Mouse (Mus musculus): ENCODE results near the gene Tpst2.
"Not testable (repeated sequence)": the region's sequence is repeated elsewhere in the genome, so short reads cannot be mapped to it uniquely, and the experiment has no call there.

Gene Tpst2

GRCm38 (mm10) chr5:112298226-112298988, 21.9 kb downstream of the Tpst2 start:
- DNase-seq (ENCODE audit: low spot score) = no peak

- no peak for DNase-seq (ENCODE audit: low spot score)
Observed at GRCm38 (mm10) chr5:112299399-112299798, 22.9 kb downstream of the Tpst2 start.

- no peak for DNase-seq (ENCODE audit: low spot score)
Observed at GRCm38 (mm10) chr5:112300112-112300511, 23.6 kb downstream of the Tpst2 start.

- no peak for DNase-seq (ENCODE audit: low spot score)
Observed at GRCm38 (mm10) chr5:112300721-112301308, 24.3 kb downstream of the Tpst2 start.

- DNase-seq (ENCODE audit: low spot score) = no peak
Observed at GRCm38 (mm10) chr5:112301694-112302093, 25.2 kb downstream of the Tpst2 start.

GRCm38 (mm10) chr5:112302310-112302709, 25.8 kb downstream of the Tpst2 start:
- no peak for DNase-seq (ENCODE audit: low spot score)

- no peak for DNase-seq (ENCODE audit: low spot score)
Observed at GRCm38 (mm10) chr5:112305842-112306241, 29.4 kb downstream of the Tpst2 start.

GRCm38 (mm10) chr5:112313222-112313885, 36.9 kb downstream of the Tpst2 start:
- no peak for DNase-seq (ENCODE audit: low spot score)

- DNase-seq (ENCODE audit: low spot score) = no peak
Observed at GRCm38 (mm10) chr5:112316468-112316867, 40.0 kb downstream of the Tpst2 start.

GRCm38 (mm10) chr5:112317328-112317727, 40.8 kb downstream of the Tpst2 start:
- DNase-seq (ENCODE audit: low spot score) = no peak

- not testable (repeated sequence) for DNase-seq (ENCODE audit: low spot score)
Observed at GRCm38 (mm10) chr5:112319343-112319742, 42.9 kb downstream of the Tpst2 start.

GRCm38 (mm10) chr5:112320379-112320778, 43.9 kb downstream of the Tpst2 start:
- DNase-seq (ENCODE audit: low spot score) = no peak

- no peak for DNase-seq (ENCODE audit: low spot score)
Observed at GRCm38 (mm10) chr5:112320936-112321335, 44.4 kb downstream of the Tpst2 start.

- no peak for DNase-seq (ENCODE audit: low spot score)
Observed at GRCm38 (mm10) chr5:112321376-112321775, 44.9 kb downstream of the Tpst2 start.

GRCm38 (mm10) chr5:112323246-112323645, 46.8 kb downstream of the Tpst2 start:
- DNase-seq (ENCODE audit: low spot score) = no peak

GRCm38 (mm10) chr5:112324637-112325545, 48.4 kb downstream of the Tpst2 start:
- DNase-seq (ENCODE audit: low spot score) = peak; percentile 59

- DNase-seq (ENCODE audit: low spot score) = peak; percentile 96
Observed at GRCm38 (mm10) chr5:112325546-112326445, 49.3 kb downstream of the Tpst2 start, which contains the start of gene Tfip11. Tfip11 (plus strand) TSS chr5:112326358.

- peak; percentile 10 for DNase-seq (ENCODE audit: low spot score)
Observed at GRCm38 (mm10) chr5:112326446-112327009, 50.0 kb downstream of the Tpst2 start.

GRCm38 (mm10) chr5:112327854-112328253, 51.4 kb downstream of the Tpst2 start:
- no peak for DNase-seq (ENCODE audit: low spot score)

- DNase-seq (ENCODE audit: low spot score) = no peak
Observed at GRCm38 (mm10) chr5:112329805-112330564, 53.5 kb downstream of the Tpst2 start.
